Mouse (Mus musculus) hindbrain, embryonic 12.5 days (tissue): ENCODE measurements at regions not wholly inside any gene's neighbourhood (a gene's known extent, or its start where the extent isn't known, plus 50 kb on each side); places are given as distances from the start of the nearest gene placed in this dataset.

Experiments
- ATAC-seq: fragments of 200-750 bp; cut with Nextera tagmentation; 2 replicates; pipeline ENCODE4 v1.8.0; 2017; ENCODE audit warnings: moderate TSS enrichment; ENCODE audit not compliant: low FRiP score
- H3K27ac ChIP-seq: fragments of 300-500 bp; sonication (generic); 2 replicates; pipeline ENCODE4 v1.5.1; 2016; ENCODE audit warnings: mild to moderate bottlenecking
- H3K27me3 ChIP-seq: fragments of 300-500 bp; sonication (generic); 2 replicates; pipeline ENCODE4 v1.6.1; 2016; ENCODE audit warnings: mild to moderate bottlenecking
- H3K36me3 ChIP-seq: fragments of 300-500 bp; sonication (generic); 2 replicates; pipeline ENCODE4 v1.6.1; 2016; ENCODE audit warnings: mild to moderate bottlenecking
- H3K4me1 ChIP-seq: fragments of 300-500 bp; sonication (generic); 2 replicates; pipeline ENCODE4 v1.6.1; 2016
- H3K4me2 ChIP-seq: fragments of 300-500 bp; sonication (generic); replicated peaks from 2 replicates; pipeline ENCODE4 v1.6.1; 2016; ENCODE audit warnings: mild to moderate bottlenecking
- H3K4me3 ChIP-seq: fragments of 300-500 bp; sonication (generic); 2 replicates; pipeline ENCODE4 v1.5.1; 2016; ENCODE audit warnings: mild to moderate bottlenecking
- H3K9ac ChIP-seq: fragments of 300-500 bp; sonication (generic); 2 replicates; pipeline ENCODE4 v1.6.1; 2016; ENCODE audit warnings: mild to moderate bottlenecking, moderate library complexity
- H3K9me3 ChIP-seq: fragments of 300-500 bp; sonication (generic); replicated peaks from 2 replicates; pipeline ENCODE4 v1.6.1; 2016; ENCODE audit warnings: mild to moderate bottlenecking
- WGBS: fragments of 180-500 bp; shearing (Covaris S2); methylation state at CpG from one replicate; pipeline ENCODE4 v1.1.7; 2016; 5-methylcytosine and 5-hydroxymethylcytosine counted together

GRCm38 (mm10) chr12:25938856-25939255, 476.2 kb downstream of the Rnf144a start:
- H3K4me1 ChIP-seq, result no peaks in the 10 kb centered on the region
- H3K4me3 ChIP-seq, result no peak overlapping the region
- H3K27me3 ChIP-seq, result no peaks in the 10 kb centered on the region
- 78% methylated on average over 6 of the region's 6 CpGs for WGBS
- H3K27ac ChIP-seq, result no peak overlapping the region
- H3K9me3 ChIP-seq, result no peaks in the 10 kb centered on the region
- H3K36me3 ChIP-seq, result no peaks in the 10 kb centered on the region
- no peak overlapping the region for H3K4me2 ChIP-seq
- ATAC-seq, result no peak
- no peak overlapping the region for H3K9ac ChIP-seq

GRCm38 (mm10) chr12:25934946-25935345, 480.1 kb downstream of the Rnf144a start:
- H3K4me2 ChIP-seq, result no peak overlapping the region
- no peak overlapping the region for H3K9ac ChIP-seq
- no peak overlapping the region for H3K4me3 ChIP-seq
- H3K9me3 ChIP-seq, result no peaks in the 10 kb centered on the region
- H3K27ac ChIP-seq, result no peak overlapping the region
- ATAC-seq, result no peak
- H3K36me3 ChIP-seq, result no peaks in the 10 kb centered on the region
- 80% methylated on average over 5 of the region's 5 CpGs for WGBS
- no peaks in the 10 kb centered on the region for H3K27me3 ChIP-seq
- H3K4me1 ChIP-seq, result no peaks in the 10 kb centered on the region

GRCm38 (mm10) chr12:25934526-25934925, 480.5 kb downstream of the Rnf144a start:
- H3K9ac ChIP-seq, result no peak overlapping the region
- no peaks in the 10 kb centered on the region for H3K36me3 ChIP-seq
- no peak overlapping the region for H3K4me2 ChIP-seq
- no peak overlapping the region for H3K4me3 ChIP-seq
- H3K4me1 ChIP-seq, result no peaks in the 10 kb centered on the region
- 94% methylated on average over 3 of the region's 3 CpGs for WGBS
- no peak for ATAC-seq
- no peak overlapping the region for H3K27ac ChIP-seq
- H3K27me3 ChIP-seq, result no peaks in the 10 kb centered on the region
- no peaks in the 10 kb centered on the region for H3K9me3 ChIP-seq

GRCm38 (mm10) chr12:25926367-25926766, 488.7 kb downstream of the Rnf144a start:
- H3K36me3 ChIP-seq, result no peaks in the 10 kb centered on the region
- H3K9me3 ChIP-seq, result no peaks in the 10 kb centered on the region
- H3K27ac ChIP-seq, result no peak overlapping the region; the same call in 1 of the 2 replicates
- no peak overlapping the region for H3K4me2 ChIP-seq
- 45% methylated on average over 5 of the region's 5 CpGs for WGBS
- H3K4me3 ChIP-seq, result no peak overlapping the region
- peaks cover 14% of the 10 kb centered on the region for H3K4me1 ChIP-seq
- 0 out of 2 replicates have a peak, but pooled peaks have one; percentile 40 for ATAC-seq
- no peaks in the 10 kb centered on the region for H3K27me3 ChIP-seq
- H3K9ac ChIP-seq, result no peak overlapping the region

- 52% methylated on average over 9 of the region's 9 CpGs for WGBS
- ATAC-seq, result 0 out of 2 replicates have a peak, but pooled peaks have one; percentile 46
- H3K4me3 ChIP-seq, result no peak overlapping the region
- peaks cover 14% of the 10 kb centered on the region for H3K4me1 ChIP-seq
- no peak overlapping the region for H3K9ac ChIP-seq
- H3K27ac ChIP-seq, result no peak overlapping the region
- H3K4me2 ChIP-seq, result no peak overlapping the region
- H3K27me3 ChIP-seq, result no peaks in the 10 kb centered on the region
- H3K36me3 ChIP-seq, result no peaks in the 10 kb centered on the region
- no peaks in the 10 kb centered on the region for H3K9me3 ChIP-seq
Measured at GRCm38 (mm10) chr12:25924526-25924925, 490.5 kb downstream of the Rnf144a start.

- Histone ChIP-seq H3K27me3 (no peaks in the 10 kb centered on the region), H3K36me3 (no peaks in the 10 kb centered on the region), H3K9ac (no peak overlapping the region), H3K4me1 (peaks cover 14% of the 10 kb centered on the region), H3K9me3 (no peaks in the 10 kb centered on the region), H3K4me2 (no peak overlapping the region), H3K4me3 (no peak overlapping the region), H3K27ac (no peak overlapping the region)
- ATAC-seq, result no peak
- 96% methylated on average over 1 of the region's 1 CpGs for WGBS
Measured at GRCm38 (mm10) chr12:25923772-25924171, 491.3 kb downstream of the Rnf144a start.

GRCm38 (mm10) chr12:25905614-25906013, 509.4 kb downstream of the Rnf144a start:
- H3K4me1 ChIP-seq, result no peaks in the 10 kb centered on the region
- no peak overlapping the region for H3K27ac ChIP-seq
- ATAC-seq, result no peak
- H3K36me3 ChIP-seq, result no peaks in the 10 kb centered on the region
- H3K27me3 ChIP-seq, result no peaks in the 10 kb centered on the region
- WGBS, result 85% methylated on average over 1 of the region's 1 CpGs
- no peak overlapping the region for H3K4me2 ChIP-seq
- H3K4me3 ChIP-seq, result no peak overlapping the region
- H3K9me3 ChIP-seq, result no peaks in the 10 kb centered on the region
- no peak overlapping the region for H3K9ac ChIP-seq

GRCm38 (mm10) chr12:25896543-25896942, 518.5 kb downstream of the Rnf144a start:
- H3K4me2 ChIP-seq, result no peak overlapping the region
- H3K4me1 ChIP-seq, result peaks cover 2% of the 10 kb centered on the region; the same call in 1 of the 2 replicates
- ATAC-seq, result no peak
- H3K9ac ChIP-seq, result no peak overlapping the region
- H3K27me3 ChIP-seq, result no peaks in the 10 kb centered on the region
- no peak overlapping the region for H3K4me3 ChIP-seq
- H3K36me3 ChIP-seq, result no peaks in the 10 kb centered on the region
- 53% methylated on average over 3 of the region's 3 CpGs for whole genome bisulfite sequencing
- no peaks in the 10 kb centered on the region for H3K9me3 ChIP-seq
- no peak overlapping the region for H3K27ac ChIP-seq

- 58% methylated on average over 1 of the region's 1 CpGs for WGBS
Measured at GRCm38 (mm10) chr12:25895691-25896090, 519.4 kb downstream of the Rnf144a start.

GRCm38 (mm10) chr12:25891391-25892167, 523.5 kb downstream of the Rnf144a start:
- WGBS, result 49% methylated on average over 4 of the region's 4 CpGs
- H3K9me3 ChIP-seq, result no peaks in the 10 kb centered on the region
- peaks cover 1% of the 10 kb centered on the region; the same call in 1 of the 2 replicates for H3K4me1 ChIP-seq
- H3K27ac ChIP-seq, result no peak overlapping the region
- no peak overlapping the region for H3K9ac ChIP-seq
- H3K36me3 ChIP-seq, result no peaks in the 10 kb centered on the region
- H3K27me3 ChIP-seq, result no peaks in the 10 kb centered on the region
- no peak overlapping the region for H3K4me2 ChIP-seq
- no peak overlapping the region for H3K4me3 ChIP-seq
- ATAC-seq, result no peak

More at GRCm38 (mm10) chr12:25895691-25896090, 519.4 kb downstream of the Rnf144a start:
- H3K4me3 ChIP-seq, result no peak overlapping the region
- H3K36me3 ChIP-seq, result no peaks in the 10 kb centered on the region
- no peaks in the 10 kb centered on the region for H3K9me3 ChIP-seq
- H3K27me3 ChIP-seq, result no peaks in the 10 kb centered on the region
- H3K9ac ChIP-seq, result no peak overlapping the region
- no peak for ATAC-seq
- H3K27ac ChIP-seq, result no peak overlapping the region
- H3K4me2 ChIP-seq, result no peak overlapping the region
- peaks cover 2% of the 10 kb centered on the region; the same call in 1 of the 2 replicates for H3K4me1 ChIP-seq

- H3K4me2 ChIP-seq, result no peak overlapping the region
- no peak overlapping the region for H3K4me3 ChIP-seq
- no peaks in the 10 kb centered on the region for H3K4me1 ChIP-seq
- no peaks in the 10 kb centered on the region for H3K27me3 ChIP-seq
- H3K9me3 ChIP-seq, result no peaks in the 10 kb centered on the region
- no peaks in the 10 kb centered on the region for H3K36me3 ChIP-seq
- H3K27ac ChIP-seq, result no peak overlapping the region
- 84% methylated on average over 1 of the region's 1 CpGs for WGBS
- H3K9ac ChIP-seq, result no peak overlapping the region
- no peak for ATAC-seq
Measured at GRCm38 (mm10) chr12:25890722-25891121, 524.3 kb downstream of the Rnf144a start.

- no peaks in the 10 kb centered on the region for H3K4me1 ChIP-seq
- H3K36me3 ChIP-seq, result no peaks in the 10 kb centered on the region
- 79% methylated on average over 5 of the region's 5 CpGs for WGBS
- ATAC-seq, result no peak
- no peak overlapping the region for H3K4me3 ChIP-seq
- no peak overlapping the region for H3K27ac ChIP-seq
- H3K27me3 ChIP-seq, result no peaks in the 10 kb centered on the region
- no peak overlapping the region for H3K9ac ChIP-seq
- H3K4me2 ChIP-seq, result no peak overlapping the region
- H3K9me3 ChIP-seq, result no peaks in the 10 kb centered on the region
Measured at GRCm38 (mm10) chr12:25883771-25884171, 531.3 kb downstream of the Rnf144a start.

- no peaks in the 10 kb centered on the region for H3K36me3 ChIP-seq
- 80% methylated on average over 4 of the region's 4 CpGs for WGBS
- no peak overlapping the region for H3K4me3 ChIP-seq
- peak overlapping the region; percentile 38; the same call in 1 of the 2 replicates for H3K4me2 ChIP-seq
- H3K9me3 ChIP-seq, result no peaks in the 10 kb centered on the region
- no peaks in the 10 kb centered on the region for H3K27me3 ChIP-seq
- peak overlapping the region; percentile 57; the same call in 1 of the 2 replicates for H3K27ac ChIP-seq
- no peak overlapping the region for H3K9ac ChIP-seq
- H3K4me1 ChIP-seq, result peaks cover 11% of the 10 kb centered on the region
- ATAC-seq, result 0 out of 2 replicates have a peak, but pooled peaks have one; percentile 26
Measured at GRCm38 (mm10) chr12:25871816-25872215, 543.2 kb downstream of the Rnf144a start.
